11 mouse cellular contexts compared by ENCODE assay signal in the genomic region with DNA sequence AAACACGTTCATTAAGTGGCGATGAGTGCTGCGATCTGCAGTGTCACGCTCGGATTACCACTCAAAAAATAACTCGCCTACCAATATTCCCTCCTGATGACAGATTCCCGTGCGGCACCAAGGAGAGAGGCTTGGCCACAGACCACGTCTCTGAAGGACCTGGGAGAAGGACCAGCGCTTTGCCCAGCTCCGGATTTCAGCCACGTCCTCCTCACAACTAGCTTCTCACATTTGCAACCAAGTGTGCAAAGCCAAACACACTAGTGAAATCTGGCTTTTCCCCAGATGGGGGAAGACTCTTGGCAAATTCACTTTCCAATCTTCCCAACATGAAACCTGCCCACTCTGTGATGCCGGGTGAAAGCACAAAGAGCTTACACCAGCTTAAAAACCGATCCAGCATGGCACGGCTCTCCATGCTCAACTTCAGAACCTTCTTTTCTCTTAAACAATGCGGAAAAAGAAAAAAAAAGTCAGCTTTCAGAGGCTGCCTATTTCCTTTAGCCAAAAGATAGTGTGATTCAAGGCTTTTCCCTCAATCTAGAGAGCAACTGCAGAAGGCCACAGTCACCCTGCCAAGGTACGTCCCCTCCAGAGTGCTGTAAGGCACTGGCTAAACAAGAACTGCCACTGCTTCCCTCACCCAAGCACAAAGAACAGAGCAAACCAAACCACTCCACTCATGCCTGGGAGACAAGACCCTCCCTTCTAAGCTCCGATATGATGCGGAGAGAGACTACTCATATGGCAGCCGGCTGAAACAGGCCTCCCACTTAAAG.
A peak's percentile ranks its signal among the peaks of the same experiment; 100 is the strongest.
DNase-seq lines count a peak whose midpoint lies in the region; ATAC-seq and TF ChIP-seq lines count a peak whose summit lies in the region.
"Had no signal": no experiment of that assay in that cellular context is flagged by ENCODE, and none has a peak within 500 bp of the region (broad histone marks: within the 10 kb centered on the region; RNA-seq: fewer than 3 reads in every experiment).

No protein-coding gene starts in this region.

- H3K27ac ChIP-seq in liver, adult 2 months (replicated peaks; ENCODE audit: insufficient read depth, low read depth, low read length) = 0 out of 2 replicates have a peak overlapping the region, but pooled peaks have one; percentile 36
- no peak overlapping the region for H3K27ac ChIP-seq in liver, embryonic 12.5 days
- H3K27ac ChIP-seq in forebrain, embryonic 14.5 days (ENCODE audit: low read depth, low read length) = peak overlapping the region; percentile 9; the same call in 1 of the 2 replicates
- H3K27ac ChIP-seq in intestine, embryonic 15.5 days = no peak overlapping the region
- H3K27ac ChIP-seq in olfactory bulb, adult 2 months (ENCODE audit: insufficient read depth, low read depth, low read length) = peak overlapping the region; percentile 82
- H3K27ac ChIP-seq: liver, embryonic 13.5 days had no signal

- H3K79me2 ChIP-seq in liver, adult 2 months (ENCODE audit: control insufficient read depth, insufficient read depth, low read length) = peaks cover 26% of the 10 kb centered on the region; the same call in 1 of the 2 replicates

- TF ChIP-seq CTCF in liver, adult 2 months (IDR thresholded peaks at IDR 0.05; ENCODE audit: low read depth, low read length) = no peak
- TF ChIP-seq CTCF in olfactory bulb, adult 2 months (IDR thresholded peaks at IDR 0.05; ENCODE audit: insufficient read depth, low read depth, low read length) = no peak

- H3K36me3 ChIP-seq in liver, adult 2 months (ENCODE audit: control insufficient read depth, insufficient read depth, low read length) = no peaks in the 10 kb centered on the region
- H3K36me3 ChIP-seq in liver, embryonic 12.5 days = no peaks in the 10 kb centered on the region
- peaks cover 7% of the 10 kb centered on the region; the same call in 1 of the 2 replicates for H3K36me3 ChIP-seq in forebrain, embryonic 14.5 days (ENCODE audit: control insufficient read depth, insufficient read depth, low read length)
- H3K36me3 ChIP-seq in intestine, embryonic 15.5 days = no peaks in the 10 kb centered on the region
- H3K36me3 ChIP-seq: liver, embryonic 13.5 days had no signal

- WGBS in liver, adult 2 months = 80% methylated on average over 20 of the region's 20 CpGs
- 68% methylated on average over 20 of the region's 20 CpGs for WGBS in liver, embryonic 12.5 days (ENCODE audit: insufficient replicate concordance)
- 64% methylated on average over 20 of the region's 20 CpGs for WGBS in forebrain, embryonic 14.5 days
- 57% methylated on average over 20 of the region's 20 CpGs for WGBS in intestine, embryonic 15.5 days
- WGBS in olfactory bulb, adult 2 months = 37% methylated on average over 20 of the region's 20 CpGs

- no peak for TF ChIP-seq POLR2A in liver, adult 2 months (IDR thresholded peaks at IDR 0.05; ENCODE audit: extremely low read depth, insufficient read depth, low read length)
- TF ChIP-seq POLR2A in olfactory bulb, adult 2 months (IDR thresholded peaks at IDR 0.05; ENCODE audit: insufficient read depth, low read depth, low read length) = no peak

- H3K4me1 ChIP-seq in liver, adult 2 months (ENCODE audit: control insufficient read depth, insufficient read depth, low read length) = peaks cover 7% of the 10 kb centered on the region
- peaks cover 3% of the 10 kb centered on the region for H3K4me1 ChIP-seq in liver, embryonic 12.5 days
- H3K4me1 ChIP-seq in forebrain, embryonic 14.5 days (ENCODE audit: control insufficient read depth, insufficient read depth, low read length) = peaks cover 62% of the 10 kb centered on the region
- H3K4me1 ChIP-seq in intestine, embryonic 15.5 days (replicated peaks) = peaks cover 46% of the 10 kb centered on the region
- peaks cover 22% of the 10 kb centered on the region for H3K4me1 ChIP-seq in olfactory bulb, adult 2 months (ENCODE audit: control insufficient read depth, insufficient read depth, low read length)

- H3K9ac ChIP-seq in liver, adult 2 months (ENCODE audit: low read depth, low read length) = peak overlapping the region; percentile 28
- H3K9ac ChIP-seq in liver, embryonic 12.5 days = no peak overlapping the region
- peak overlapping the region; percentile 84 for H3K9ac ChIP-seq in forebrain, embryonic 14.5 days (ENCODE audit: low read length)
- H3K9ac ChIP-seq in intestine, embryonic 15.5 days = peak overlapping the region; percentile 30
- H3K9ac ChIP-seq: liver, embryonic 13.5 days had no signal

- H3K27me3 ChIP-seq in liver, adult 2 months (ENCODE audit: control insufficient read depth, insufficient read depth, low read length) = no peaks in the 10 kb centered on the region
- H3K27me3 ChIP-seq in liver, embryonic 12.5 days (replicated peaks) = peaks cover 63% of the 10 kb centered on the region
- H3K27me3 ChIP-seq in forebrain, embryonic 14.5 days (replicated peaks; ENCODE audit: control insufficient read depth, insufficient read depth, low read length) = no peaks in the 10 kb centered on the region
- H3K27me3 ChIP-seq in intestine, embryonic 15.5 days (replicated peaks) = no peaks in the 10 kb centered on the region
- H3K27me3 ChIP-seq: Patski had no signal

- H3K4me2 ChIP-seq in liver, embryonic 12.5 days = no peak overlapping the region
- H3K4me2 ChIP-seq in forebrain, embryonic 14.5 days (ENCODE audit: low read length) = peak overlapping the region; percentile 79
- peak overlapping the region; percentile 89 for H3K4me2 ChIP-seq in intestine, embryonic 15.5 days (replicated peaks)
- H3K4me2 ChIP-seq: liver, embryonic 13.5 days had no signal

- DNase-seq in liver, adult 2 months (ENCODE audit: extremely low read depth, low read depth, low spot score) = no peak
- DNase-seq in forebrain, embryonic 14.5 days (ENCODE audit: low spot score) = peak; percentile 44
- no peak for DNase-seq in testis, postnatal 10 days (ENCODE audit: low spot score)
- DNase-seq in cerebellum, postnatal 25 days = no peak
- DNase-seq: heart, postnatal 10 days; liver, embryonic 13.5 days; retina, postnatal 1 day had no signal

- H3K4me3 ChIP-seq in liver, adult 2 months (ENCODE audit: insufficient read depth, low read depth, low read length) = peak overlapping the region; percentile 25; the same call in 1 of the 2 replicates
- H3K4me3 ChIP-seq in liver, embryonic 12.5 days = no peak overlapping the region
- H3K4me3 ChIP-seq in forebrain, embryonic 14.5 days (ENCODE audit: low read depth, low read length) = peak overlapping the region; percentile 68; the same call in 1 of the 2 replicates
- H3K4me3 ChIP-seq in intestine, embryonic 15.5 days (replicated peaks) = peak overlapping the region; percentile 83
- peak overlapping the region; percentile 59 for H3K4me3 ChIP-seq in olfactory bulb, adult 2 months (ENCODE audit: insufficient read depth, low read depth, low read length)
- H3K4me3 ChIP-seq: liver, embryonic 13.5 days had no signal

- no peak for ATAC-seq in liver, embryonic 12.5 days
- no peak for ATAC-seq in forebrain, embryonic 14.5 days
- no peak for ATAC-seq in intestine, embryonic 15.5 days
- ATAC-seq: Patski had no signal

- H3K9me3 ChIP-seq in liver, embryonic 12.5 days (replicated peaks) = no peaks in the 10 kb centered on the region
- no peaks in the 10 kb centered on the region for H3K9me3 ChIP-seq in forebrain, embryonic 14.5 days (replicated peaks; ENCODE audit: control insufficient read depth, low read length)
- H3K9me3 ChIP-seq in intestine, embryonic 15.5 days = no peaks in the 10 kb centered on the region
- H3K9me3 ChIP-seq: liver, embryonic 13.5 days had no signal

Comparison
In these comparisons a context has a peak if more than half of its experiments do, and no peak if none do; other contexts are left out.
1. H3K27ac ChIP-seq: peak in liver, adult 2 months (single experiment), forebrain, embryonic 14.5 days (single experiment) and olfactory bulb, adult 2 months (single experiment); none in liver, embryonic 12.5 days (single experiment) and intestine, embryonic 15.5 days (single experiment).